14 mouse cellular contexts compared by ENCODE assay signal in the genomic region with DNA sequence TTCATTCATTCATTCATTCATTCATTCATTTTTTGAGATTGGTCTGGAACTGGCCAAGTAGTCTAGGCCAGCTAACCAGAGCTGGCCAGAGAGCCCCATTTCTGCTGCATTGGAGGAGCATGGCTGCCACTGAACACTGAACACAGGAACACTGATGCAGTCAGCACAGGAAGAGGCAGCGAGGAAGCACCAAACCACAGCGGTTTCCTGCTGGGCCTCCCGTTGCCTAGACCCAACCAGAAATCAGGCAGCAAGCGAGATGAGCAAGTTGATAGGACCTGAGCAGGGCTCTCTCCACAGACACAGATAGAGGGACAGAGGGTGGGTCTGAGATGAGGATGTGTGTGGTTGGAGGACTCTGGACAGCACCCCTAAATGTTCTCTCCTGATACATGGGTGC. TPM values are rescaled to one million over a fixed set of nuclear protein-coding genes. Genes with fewer than 3 reads are reported as not detected.
DNase-seq lines count a peak whose midpoint lies in the region; ATAC-seq lines count a peak whose summit lies in the region.
"Had no signal": no experiment of that assay in that cellular context is flagged by ENCODE, and none has a peak within 500 bp of the region (broad histone marks: within the 10 kb centered on the region; RNA-seq: fewer than 3 reads in every experiment).

No protein-coding gene starts in this region.

- 12% methylated on average over 4 of the region's 4 CpGs for WGBS in liver, embryonic 12.5 days (ENCODE audit: insufficient replicate concordance)
- WGBS in intestine, embryonic 15.5 days, result 75% methylated on average over 4 of the region's 4 CpGs
- 80% methylated on average over 4 of the region's 4 CpGs for WGBS in forebrain, embryonic 16.5 days

- no peak overlapping the region for H3K4me3 ChIP-seq in liver, embryonic 12.5 days
- no peak overlapping the region for H3K4me3 ChIP-seq in intestine, embryonic 15.5 days (replicated peaks)
- H3K4me3 ChIP-seq in forebrain, embryonic 16.5 days (replicated peaks; ENCODE audit: low read length), result no peak overlapping the region
- H3K4me3 ChIP-seq: midbrain, embryonic 13.5 days had no signal

- H3K9me3 ChIP-seq in liver, embryonic 12.5 days (replicated peaks), result no peaks in the 10 kb centered on the region
- no peaks in the 10 kb centered on the region for H3K9me3 ChIP-seq in intestine, embryonic 15.5 days
- H3K9me3 ChIP-seq in forebrain, embryonic 16.5 days (ENCODE audit: control insufficient read depth, low read length), result no peaks in the 10 kb centered on the region
- H3K9me3 ChIP-seq: midbrain, embryonic 13.5 days had no signal

- no peak for ATAC-seq in liver, embryonic 12.5 days
- ATAC-seq in megakaryocyte progenitor cell, adult 5-6 weeks (replicated peaks; ENCODE audit: poor library complexity), result peak; percentile 96
- no peak for ATAC-seq in intestine, embryonic 15.5 days
- no peak for ATAC-seq in forebrain, embryonic 16.5 days
- ATAC-seq: midbrain, embryonic 13.5 days had no signal

- no peak overlapping the region for H3K9ac ChIP-seq in liver, embryonic 12.5 days
- no peak overlapping the region for H3K9ac ChIP-seq in intestine, embryonic 15.5 days
- no peak overlapping the region for H3K9ac ChIP-seq in forebrain, embryonic 16.5 days (replicated peaks; ENCODE audit: low read depth, low read length)
- H3K9ac ChIP-seq: midbrain, embryonic 13.5 days had no signal

- no peak overlapping the region for H3K4me2 ChIP-seq in liver, embryonic 12.5 days
- H3K4me2 ChIP-seq in intestine, embryonic 15.5 days (replicated peaks), result no peak overlapping the region
- no peak overlapping the region for H3K4me2 ChIP-seq in forebrain, embryonic 16.5 days (ENCODE audit: low read length)
- H3K4me2 ChIP-seq: midbrain, embryonic 13.5 days had no signal

- H3K36me3 ChIP-seq in liver, embryonic 12.5 days, result no peaks in the 10 kb centered on the region
- H3K36me3 ChIP-seq in intestine, embryonic 15.5 days, result no peaks in the 10 kb centered on the region
- no peaks in the 10 kb centered on the region for H3K36me3 ChIP-seq in forebrain, embryonic 16.5 days (ENCODE audit: control insufficient read depth, insufficient read depth)
- H3K36me3 ChIP-seq: midbrain, embryonic 13.5 days had no signal

- no peak overlapping the region for H3K27ac ChIP-seq in liver, embryonic 12.5 days
- H3K27ac ChIP-seq in intestine, embryonic 15.5 days, result no peak overlapping the region
- H3K27ac ChIP-seq in forebrain, embryonic 16.5 days (ENCODE audit: low read length), result no peak overlapping the region
- H3K27ac ChIP-seq: midbrain, embryonic 13.5 days had no signal

- H3K27me3 ChIP-seq in liver, embryonic 12.5 days (replicated peaks), result no peaks in the 10 kb centered on the region
- no peaks in the 10 kb centered on the region for H3K27me3 ChIP-seq in intestine, embryonic 15.5 days (replicated peaks)
- no peaks in the 10 kb centered on the region for H3K27me3 ChIP-seq in forebrain, embryonic 16.5 days (replicated peaks; ENCODE audit: control insufficient read depth, insufficient read depth, low read length)
- H3K27me3 ChIP-seq: midbrain, embryonic 13.5 days had no signal

- peak; percentile 36 for DNase-seq in liver
- peak; percentile 52 for DNase-seq in c-Kit-positive CD71-negative TER-119-negative erythroid progenitor cells, embryonic 14.5 days (ENCODE audit: low read depth)
- DNase-seq in thymus, postnatal 0 days (ENCODE audit: low spot score), result peak; percentile 89
- no peak for DNase-seq in adrenal gland, adult 18-20 months (ENCODE audit: low spot score in 2 of 2)
- DNase-seq: cerebellum, adult 9-11 months; heart, postnatal 14 days; kidney, postnatal 36 days had no signal

- H3K4me1 ChIP-seq in liver, embryonic 12.5 days, result peaks cover 13% of the 10 kb centered on the region; the same call in 1 of the 2 replicates
- H3K4me1 ChIP-seq in intestine, embryonic 15.5 days (replicated peaks), result no peaks in the 10 kb centered on the region
- no peaks in the 10 kb centered on the region for H3K4me1 ChIP-seq in forebrain, embryonic 16.5 days (replicated peaks; ENCODE audit: control insufficient read depth, insufficient read depth, low read length)
- H3K4me1 ChIP-seq: midbrain, embryonic 13.5 days had no signal

RNA-seq across cellular contexts. Expression of gene Scn10a, which starts 24.8 kb away (rescaled TPM):
- 0.05 and 0.10 TPM in 2 replicates for polyA plus RNA-seq in liver, embryonic 12.5 days (2016; fragmentation: Nextera tagmentation; extraction: Ambion mirVana)
- not detected in 2 replicates for total RNA-seq in megakaryocyte progenitor cell, adult 5-6 weeks (2015)
- total RNA-seq in megakaryocyte progenitor cell, adult 5-6 weeks (2017), result not detected in 2 replicates
- polyA plus RNA-seq in thymus, postnatal 0 days (2015; fragmentation: Nextera tagmentation; extraction: Ambion mirVana), result not detected in 2 replicates
- not detected in 2 replicates for polyA plus RNA-seq in intestine, embryonic 15.5 days (2015; fragmentation: Nextera tagmentation; extraction: Ambion mirVana)
- 0.09 and 0.20 TPM in 2 replicates for polyA plus RNA-seq in forebrain, embryonic 16.5 days (2015; fragmentation: Nextera tagmentation; extraction: Ambion mirVana)
- total RNA-seq in adrenal gland, adult 18-20 months (2021), result not detected
- total RNA-seq: gastrocnemius, adult 18-20 months had no signal
- polyA plus RNA-seq: stomach, embryonic 16.5 days had no signal

Comparison
In these comparisons a context has a peak if more than half of its experiments do, and no peak if none do; other contexts are left out.
1. DNase-seq: peak in liver (single experiment), c-Kit-positive CD71-negative TER-119-negative erythroid progenitor cells, embryonic 14.5 days (single experiment) and thymus, postnatal 0 days (single experiment); none in adrenal gland, adult 18-20 months (0 of 2).